In genomic region chr19:10023304-10023758, GRCm38 (mm10) we compare ENCODE assay signal across 8 mouse cellular contexts. TPM values are rescaled to one million over a fixed set of nuclear protein-coding genes. Genes with fewer than 3 reads are reported as not detected.
DNase-seq lines count a peak whose midpoint lies in the region; ATAC-seq and TF ChIP-seq lines count a peak whose summit lies in the region.
"Had no signal": no experiment of that assay in that cellular context is flagged by ENCODE, and none has a peak within 500 bp of the region (broad histone marks: within the 10 kb centered on the region; RNA-seq: fewer than 3 reads in every experiment).

No protein-coding gene starts in this region.

- peak overlapping the region; percentile 18; the same call in 1 of the 2 replicates for H3K27ac ChIP-seq in kidney, embryonic 14.5 days (ENCODE audit: low read depth, low read length)
- peak overlapping the region; percentile 22; the same call in 1 of the 2 replicates for H3K27ac ChIP-seq in bone marrow, adult 2 months (ENCODE audit: control insufficient read depth, insufficient read depth, low read depth, low read length, poor library complexity)
- peak overlapping the region; percentile 26 for H3K27ac ChIP-seq in embryonic facial prominence, embryonic 10.5 days (replicated peaks)
- H3K27ac ChIP-seq in liver, embryonic 13.5 days: peak overlapping the region; percentile 58

- no peaks in the 10 kb centered on the region for H3K27me3 ChIP-seq in kidney, embryonic 14.5 days (ENCODE audit: control insufficient read depth, insufficient read depth, low read length)
- H3K27me3 ChIP-seq in embryonic facial prominence, embryonic 10.5 days (replicated peaks; ENCODE audit: low read depth, poor library complexity, severe bottlenecking): peaks cover 6% of the 10 kb centered on the region; the same call in 1 of the 2 replicates
- no peaks in the 10 kb centered on the region for H3K27me3 ChIP-seq in liver, embryonic 13.5 days

- WGBS in kidney, embryonic 14.5 days: 61% methylated on average over 9 of the region's 9 CpGs
- WGBS in bone marrow, adult 2 months: 19% methylated on average over 9 of the region's 9 CpGs
- 70% methylated on average over 9 of the region's 9 CpGs for WGBS in embryonic facial prominence, embryonic 10.5 days
- WGBS in liver, embryonic 13.5 days (ENCODE audit: insufficient replicate concordance): 45% methylated on average over 9 of the region's 9 CpGs

- no peak for ATAC-seq in kidney, embryonic 14.5 days (ENCODE audit: low FRiP score, low TSS enrichment)
- no peak for ATAC-seq in liver, embryonic 13.5 days (ENCODE audit: low read depth)

- no peak overlapping the region for H3K4me3 ChIP-seq in kidney, embryonic 14.5 days (ENCODE audit: low read length)
- no peak overlapping the region for H3K4me3 ChIP-seq in bone marrow, adult 2 months (replicated peaks; ENCODE audit: control insufficient read depth, low read depth, low read length)
- H3K4me3 ChIP-seq in embryonic facial prominence, embryonic 10.5 days: no peak overlapping the region
- 0 out of 2 replicates have a peak overlapping the region, but pooled peaks have one; percentile 3 for H3K4me3 ChIP-seq in liver, embryonic 13.5 days (replicated peaks)

- TF ChIP-seq CTCF in bone marrow, adult 2 months (IDR thresholded peaks at IDR 0.05; ENCODE audit: control insufficient read depth, insufficient read depth, low read length): no peak

- peaks cover 6% of the 10 kb centered on the region; the same call in 1 of the 2 replicates for H3K36me3 ChIP-seq in kidney, embryonic 14.5 days (ENCODE audit: control insufficient read depth, insufficient read depth, low read length)
- peaks cover 22% of the 10 kb centered on the region for H3K36me3 ChIP-seq in embryonic facial prominence, embryonic 10.5 days (replicated peaks)
- H3K36me3 ChIP-seq in liver, embryonic 13.5 days: peaks cover 98% of the 10 kb centered on the region

- TF ChIP-seq POLR2A in bone marrow, adult 2 months (IDR thresholded peaks at IDR 0.05; ENCODE audit: borderline replicate concordance, control insufficient read depth, low read depth, low read length): no peak

- no peaks in the 10 kb centered on the region for H3K9me3 ChIP-seq in kidney, embryonic 14.5 days (ENCODE audit: control insufficient read depth, low read length)
- H3K9me3 ChIP-seq in embryonic facial prominence, embryonic 10.5 days: no peaks in the 10 kb centered on the region
- H3K9me3 ChIP-seq in liver, embryonic 13.5 days (replicated peaks): no peaks in the 10 kb centered on the region

- intact Hi-C loops in left cerebral cortex, postnatal 14 days (cut with DNase I): loop anchor here (5.0 kb wide), 1 partner anchor 106 kb away; no protein-coding TSS in a partner anchor

- H3K9ac ChIP-seq in kidney, embryonic 14.5 days (ENCODE audit: low read depth, low read length): no peak overlapping the region
- peak overlapping the region; percentile 41; the same call in 1 of the 2 replicates for H3K9ac ChIP-seq in liver, embryonic 13.5 days

- no peak overlapping the region for H3K4me2 ChIP-seq in kidney, embryonic 14.5 days (replicated peaks; ENCODE audit: low read depth, low read length)
- H3K4me2 ChIP-seq in liver, embryonic 13.5 days: peak overlapping the region; percentile 25

- H3K4me1 ChIP-seq in kidney, embryonic 14.5 days (ENCODE audit: control insufficient read depth, insufficient read depth, low read length): peaks cover 38% of the 10 kb centered on the region
- H3K4me1 ChIP-seq in bone marrow, adult 2 months (ENCODE audit: control insufficient read depth, insufficient read depth, low read length): peaks cover 5% of the 10 kb centered on the region; the same call in 1 of the 2 replicates
- peaks cover 74% of the 10 kb centered on the region for H3K4me1 ChIP-seq in embryonic facial prominence, embryonic 10.5 days
- H3K4me1 ChIP-seq in liver, embryonic 13.5 days (replicated peaks): peaks cover 83% of the 10 kb centered on the region

- DNase-seq in kidney, adult 8-10 months: no peak
- DNase-seq in embryonic facial prominence, embryonic 10.5 days (ENCODE audit: low spot score): no peak
- no peak for DNase-seq in liver, embryonic 13.5 days
- no peak for DNase-seq in left cerebral cortex, postnatal 14 days (ENCODE audit: low spot score in 2 of 2)
- no peak for DNase-seq in yolk sac, embryonic 10.5 days (ENCODE audit: low spot score)
- DNase-seq: cerebellum, adult 18-20 months had no signal

RNA-seq across cellular contexts. Expression of gene Fads3, which starts 18.0 kb away (rescaled TPM):
- 8.3 and 10.4 TPM in 2 replicates for polyA plus RNA-seq in kidney, embryonic 14.5 days (2014; fragmentation: Nextera tagmentation; extraction: Ambion mirVana)
- polyA plus RNA-seq in bone marrow, adult 2 months (2011; ENCODE audit: insufficient read depth, insufficient read length, low replicate concordance, missing spikeins): 6.6 and 12.5 TPM in 2 replicates
- 4.0 and 4.3 TPM in 2 replicates for polyA plus RNA-seq in embryonic facial prominence, embryonic 10.5 days (2016; fragmentation: Nextera tagmentation; extraction: Ambion mirVana)
- polyA plus RNA-seq in liver, embryonic 13.5 days (2015; fragmentation: Nextera tagmentation; extraction: Ambion mirVana): 5.3 and 7.3 TPM in 2 replicates
- total RNA-seq in left cerebral cortex, postnatal 14 days (2021): 10 to 100 TPM; 35.0 to 36.6 TPM

RNA-seq across cellular contexts. Expression of gene Rab3il1, which starts 21.9 kb away (rescaled TPM):
- polyA plus RNA-seq in kidney, embryonic 14.5 days (2014; fragmentation: Nextera tagmentation; extraction: Ambion mirVana): 20.3 and 26.2 TPM in 2 replicates
- 89.7 and 115 TPM in 2 replicates for polyA plus RNA-seq in bone marrow, adult 2 months (2011; ENCODE audit: insufficient read depth, insufficient read length, low replicate concordance, missing spikeins)
- polyA plus RNA-seq in embryonic facial prominence, embryonic 10.5 days (2016; fragmentation: Nextera tagmentation; extraction: Ambion mirVana): 51.7 and 57.4 TPM in 2 replicates
- 196 and 207 TPM in 2 replicates for polyA plus RNA-seq in liver, embryonic 13.5 days (2015; fragmentation: Nextera tagmentation; extraction: Ambion mirVana)
- 10 to 100 TPM in 1 of 2 experiments, 1 to 10 TPM in 1; 8.9 to 10.4 TPM for total RNA-seq in left cerebral cortex, postnatal 14 days (2021)

RNA-seq across cellular contexts. Expression of gene Best1, which starts 21.9 kb away (rescaled TPM):
- polyA plus RNA-seq in kidney, embryonic 14.5 days (2014; fragmentation: Nextera tagmentation; extraction: Ambion mirVana): 1.1 and 1.2 TPM in 2 replicates
- polyA plus RNA-seq in bone marrow, adult 2 months (2011; ENCODE audit: insufficient read depth, insufficient read length, low replicate concordance, missing spikeins): not detected in 2 replicates
- polyA plus RNA-seq in embryonic facial prominence, embryonic 10.5 days (2016; fragmentation: Nextera tagmentation; extraction: Ambion mirVana): 1.6 TPM in 2 replicates
- 0.17 and 0.20 TPM in 2 replicates for polyA plus RNA-seq in liver, embryonic 13.5 days (2015; fragmentation: Nextera tagmentation; extraction: Ambion mirVana)
- 1 to 10 TPM; 1.1 to 2.1 TPM for total RNA-seq in left cerebral cortex, postnatal 14 days (2021)

RNA-seq across cellular contexts. Expression of gene Fth1, which starts 42.9 kb away (rescaled TPM):
- 1,412 and 1,461 TPM in 2 replicates for polyA plus RNA-seq in kidney, embryonic 14.5 days (2014; fragmentation: Nextera tagmentation; extraction: Ambion mirVana)
- 1,509 and 1,706 TPM in 2 replicates for polyA plus RNA-seq in bone marrow, adult 2 months (2011; ENCODE audit: insufficient read depth, insufficient read length, low replicate concordance, missing spikeins)
- polyA plus RNA-seq in embryonic facial prominence, embryonic 10.5 days (2016; fragmentation: Nextera tagmentation; extraction: Ambion mirVana): 1,291 and 1,338 TPM in 2 replicates
- polyA plus RNA-seq in liver, embryonic 13.5 days (2015; fragmentation: Nextera tagmentation; extraction: Ambion mirVana): 5,062 and 5,153 TPM in 2 replicates
- total RNA-seq in left cerebral cortex, postnatal 14 days (2021): 1,000 to 10,000 TPM; 1,766 to 1,778 TPM
